Mouse (Mus musculus) E14TG2a.4 (cell line): ENCODE measurements around the gene Lama2.

Experiments used
- H3K27me3 ChIP-seq: 2 replicates; pipeline ENCODE4 v1.6.1; 2014; ENCODE audit warnings: low read length, control low read depth; ENCODE audit not compliant: insufficient read depth
- H3K36me3 ChIP-seq: 2 replicates; pipeline ENCODE4 v1.6.1; 2014; ENCODE audit warnings: low read length, control low read depth; ENCODE audit not compliant: insufficient read depth
- H3K4me1 ChIP-seq: replicated peaks from 2 replicates; pipeline ENCODE4 v1.6.1; 2014; ENCODE audit warnings: low read depth, low read length, control low read depth
- H3K4me3 ChIP-seq: replicated peaks from 2 replicates; pipeline ENCODE4 v1.5.1; 2014; ENCODE audit warnings: mild to moderate bottlenecking, low read length
- H3K9me3 ChIP-seq: 2 replicates; pipeline ENCODE4 v1.6.1; 2014; ENCODE audit warnings: low read length, control low read depth
- CTCF ChIP-seq: conservative IDR thresholded peaks from 2 replicates; pipeline ENCODE4 v1.5.1; 2014; ENCODE audit warnings: low read length
- NANOG ChIP-seq: IDR thresholded peaks from 2 replicates; pipeline ENCODE4 v1.6.1; 2014; ENCODE audit warnings: borderline replicate concordance, low read length, mixed read lengths
- POU5F1 ChIP-seq: IDR thresholded peaks from 2 replicates; pipeline ENCODE4 v1.6.1; 2014; ENCODE audit warnings: low read length, borderline replicate concordance

Lama2 gene

DNA sequence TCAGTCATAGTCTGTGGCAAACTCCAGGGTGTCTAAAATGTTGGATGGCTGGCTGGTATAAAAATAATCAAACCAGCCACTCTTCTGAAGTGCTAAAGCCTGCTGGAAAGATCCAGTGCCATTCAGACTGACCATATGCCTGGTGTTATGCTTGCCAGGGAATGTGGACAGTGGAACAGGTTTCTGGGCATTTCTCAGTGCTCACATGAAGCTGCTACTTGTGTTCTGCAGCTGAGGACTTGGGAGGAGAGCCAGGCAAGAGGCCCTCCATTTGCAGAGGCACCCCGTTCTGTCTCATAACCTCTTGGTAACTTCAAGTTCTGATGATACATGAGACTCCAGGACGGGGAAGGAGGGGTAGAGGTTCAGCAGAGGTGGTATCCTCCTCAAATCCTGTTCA is 492.1 kb downstream of the Lama2 start:
- Histone ChIP-seq H3K4me3 (no peak overlapping the region), H3K4me1 (no peaks in the 10 kb centered on the region)
- TF ChIP-seq NANOG (no peak), CTCF (no peak), POU5F1 (no peak)

DNA sequence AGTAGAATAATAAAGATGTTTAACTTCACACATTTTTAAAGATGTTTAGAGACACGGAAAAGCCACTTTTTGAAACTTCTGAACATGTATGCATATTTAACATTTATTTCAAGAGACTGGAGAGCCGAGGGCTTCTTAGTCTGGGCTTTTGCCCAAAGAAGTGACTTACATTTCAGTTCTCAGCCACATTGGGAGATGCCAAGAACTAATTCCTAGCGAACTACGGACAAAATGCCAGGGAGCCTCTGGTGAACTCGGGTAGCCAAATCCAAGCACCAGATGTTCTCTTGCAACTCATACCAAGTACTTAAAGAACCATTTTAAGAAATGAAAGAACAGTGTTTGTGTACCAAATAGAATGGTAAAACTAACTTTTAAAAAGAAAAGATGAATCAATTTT is 495.8 kb downstream of the Lama2 start:
- TF ChIP-seq NANOG (no peak), POU5F1 (no peak), CTCF (no peak)
- no peaks in the 10 kb centered on the region for H3K27me3 ChIP-seq
- H3K4me1 ChIP-seq: no peaks in the 10 kb centered on the region
- no peaks in the 10 kb centered on the region for H3K9me3 ChIP-seq
- H3K4me3 ChIP-seq: no peak overlapping the region
- H3K36me3 ChIP-seq: no peaks in the 10 kb centered on the region

More for the DNA sequence above, 492.1 kb downstream of the Lama2 start:
- H3K36me3 ChIP-seq: no peaks in the 10 kb centered on the region
- H3K27me3 ChIP-seq: no peaks in the 10 kb centered on the region
- H3K9me3 ChIP-seq: no peaks in the 10 kb centered on the region

DNA sequence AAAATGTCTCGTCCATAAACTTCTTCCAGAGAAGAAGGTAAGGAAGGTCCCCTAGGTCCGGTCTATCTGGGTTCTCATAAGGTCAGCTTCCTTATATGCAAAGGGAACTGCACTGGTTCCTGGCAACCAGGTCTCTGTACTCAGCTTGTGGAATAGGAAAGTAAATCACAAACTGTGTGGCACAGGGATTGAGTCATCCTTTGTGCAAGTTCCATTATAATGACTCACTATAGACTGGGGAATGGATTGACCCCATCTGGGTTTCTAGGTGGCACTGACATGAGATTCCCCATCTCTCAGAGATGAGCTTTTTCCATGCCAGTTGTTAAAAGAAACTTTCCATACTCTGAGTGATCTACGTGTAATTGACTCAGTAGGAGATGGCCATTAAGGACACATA is 501.7 kb downstream of the Lama2 start:
- H3K9me3 ChIP-seq: no peaks in the 10 kb centered on the region
- TF ChIP-seq CTCF (no peak), NANOG (no peak), POU5F1 (no peak)
- H3K27me3 ChIP-seq: no peaks in the 10 kb centered on the region
- H3K4me3 ChIP-seq: no peak overlapping the region
- no peaks in the 10 kb centered on the region for H3K36me3 ChIP-seq
- no peaks in the 10 kb centered on the region for H3K4me1 ChIP-seq

DNA sequence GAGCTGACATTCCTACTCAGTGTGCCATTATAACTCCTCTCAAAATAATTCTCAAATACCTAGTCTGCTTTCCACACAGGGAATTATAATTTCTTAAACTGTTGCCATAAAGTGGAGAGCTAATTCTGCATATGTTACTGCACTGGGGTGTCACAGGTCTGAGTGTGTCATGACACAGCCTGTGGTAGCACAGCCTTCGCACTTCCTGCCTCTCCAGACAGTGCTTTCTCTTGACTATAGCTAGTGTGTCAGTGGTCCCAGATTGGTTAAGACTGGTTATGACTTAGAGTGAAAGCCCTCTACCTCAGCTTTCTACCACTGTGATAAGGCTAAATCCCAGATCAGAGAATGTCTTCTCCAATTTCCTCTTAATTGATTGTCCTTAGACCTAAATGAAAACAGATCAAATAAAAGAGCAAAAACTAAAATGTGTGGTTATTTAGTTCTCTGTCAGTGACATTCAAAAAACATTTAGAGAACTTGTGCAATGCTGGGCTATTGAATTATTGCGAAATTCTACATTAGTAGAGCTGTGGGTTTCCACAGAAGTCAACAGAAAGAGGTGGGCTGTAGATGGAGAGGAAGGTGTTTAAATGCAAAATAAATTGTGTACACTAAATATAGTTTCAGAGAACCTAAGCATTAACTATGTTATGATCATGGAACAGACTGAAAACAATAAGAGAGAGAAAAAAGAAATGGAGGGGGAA is 502.5 kb downstream of the Lama2 start:
- no peaks in the 10 kb centered on the region for H3K9me3 ChIP-seq
- TF ChIP-seq CTCF: no peak
- H3K36me3 ChIP-seq: no peaks in the 10 kb centered on the region
- no peaks in the 10 kb centered on the region for H3K27me3 ChIP-seq
- no peaks in the 10 kb centered on the region for H3K4me1 ChIP-seq
- H3K4me3 ChIP-seq: no peak overlapping the region

DNA sequence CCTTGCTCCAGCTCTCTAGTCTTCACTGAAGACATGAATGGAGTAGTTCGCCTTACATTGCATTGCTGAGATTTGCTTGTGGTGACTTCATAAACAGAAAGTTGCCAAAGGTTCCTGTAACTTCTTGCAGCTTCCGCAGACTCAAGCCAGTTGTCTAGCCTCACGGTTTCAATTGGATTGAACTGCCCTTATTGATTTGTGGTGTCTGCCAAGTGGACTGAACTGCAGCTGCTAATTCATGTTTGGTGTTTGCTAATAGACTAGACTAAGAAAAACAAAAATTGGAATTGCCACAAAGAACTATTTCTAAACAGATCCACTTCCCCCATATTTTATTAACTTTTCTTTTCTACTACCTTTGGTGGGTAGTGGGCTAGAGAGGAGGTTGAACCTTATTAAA is 505.4 kb downstream of the Lama2 start:
- Histone ChIP-seq H3K9me3 (no peaks in the 10 kb centered on the region), H3K4me3 (no peak overlapping the region), H3K27me3 (no peaks in the 10 kb centered on the region), H3K36me3 (no peaks in the 10 kb centered on the region), H3K4me1 (no peaks in the 10 kb centered on the region)
- TF ChIP-seq POU5F1: no peak
- TF ChIP-seq CTCF: no peak
- no peak for TF ChIP-seq NANOG

DNA sequence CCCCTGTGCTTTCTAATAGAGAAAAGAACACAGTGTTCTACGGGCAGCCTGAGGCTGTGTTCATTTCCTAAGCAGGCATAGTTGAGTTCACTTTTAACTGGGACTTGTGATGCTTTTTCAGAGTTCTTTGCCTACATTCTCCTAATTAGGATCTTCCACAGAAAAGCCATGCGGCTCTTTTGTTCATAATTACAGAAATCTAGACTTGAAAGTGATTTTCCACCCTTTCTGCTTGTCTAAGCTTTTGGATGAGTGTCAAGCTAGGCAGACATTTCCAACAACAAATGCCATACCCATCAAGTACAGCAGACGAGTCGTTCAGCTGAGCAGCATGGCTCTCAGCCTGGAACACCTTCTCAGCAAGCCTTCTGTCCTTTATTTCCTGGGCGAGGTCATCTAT is 515.7 kb downstream of the Lama2 start:
- Histone ChIP-seq H3K36me3 (no peaks in the 10 kb centered on the region), H3K27me3 (no peaks in the 10 kb centered on the region), H3K4me3 (no peak overlapping the region), H3K4me1 (no peaks in the 10 kb centered on the region), H3K9me3 (no peaks in the 10 kb centered on the region)
- no peak for TF ChIP-seq POU5F1
- no peak for TF ChIP-seq NANOG
- TF ChIP-seq CTCF: no peak

DNA sequence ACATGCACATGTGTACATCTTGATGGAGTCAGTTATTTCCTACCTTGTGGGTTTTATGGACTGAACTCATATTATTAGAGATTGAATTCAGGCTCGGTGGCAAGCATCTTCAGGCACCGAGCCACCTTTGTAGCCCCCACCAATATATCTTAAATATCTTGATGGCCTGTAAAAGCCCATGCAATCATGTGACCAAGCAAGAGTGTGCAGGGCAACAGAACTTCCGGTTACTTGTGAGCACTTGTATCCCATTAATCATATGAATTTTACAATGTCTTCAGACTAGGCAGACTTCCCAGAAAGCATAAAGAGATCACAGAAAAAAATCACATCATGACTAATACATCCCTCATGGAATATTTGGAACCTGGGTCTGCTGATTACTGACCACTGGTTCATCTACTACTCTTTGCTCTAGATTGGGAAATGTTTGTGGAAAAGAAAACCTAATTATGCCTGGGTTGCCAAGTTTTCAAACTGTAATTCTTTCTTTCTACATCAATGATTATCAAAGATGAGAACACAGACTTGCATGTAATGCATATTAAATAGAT is 517.7 kb downstream of the Lama2 start:
- no peaks in the 10 kb centered on the region for H3K36me3 ChIP-seq
- H3K27me3 ChIP-seq: no peaks in the 10 kb centered on the region
- TF ChIP-seq CTCF: no peak
- no peak for TF ChIP-seq NANOG
- TF ChIP-seq POU5F1: no peak
- H3K4me3 ChIP-seq: no peak overlapping the region
- H3K9me3 ChIP-seq: no peaks in the 10 kb centered on the region
- H3K4me1 ChIP-seq: no peaks in the 10 kb centered on the region

DNA sequence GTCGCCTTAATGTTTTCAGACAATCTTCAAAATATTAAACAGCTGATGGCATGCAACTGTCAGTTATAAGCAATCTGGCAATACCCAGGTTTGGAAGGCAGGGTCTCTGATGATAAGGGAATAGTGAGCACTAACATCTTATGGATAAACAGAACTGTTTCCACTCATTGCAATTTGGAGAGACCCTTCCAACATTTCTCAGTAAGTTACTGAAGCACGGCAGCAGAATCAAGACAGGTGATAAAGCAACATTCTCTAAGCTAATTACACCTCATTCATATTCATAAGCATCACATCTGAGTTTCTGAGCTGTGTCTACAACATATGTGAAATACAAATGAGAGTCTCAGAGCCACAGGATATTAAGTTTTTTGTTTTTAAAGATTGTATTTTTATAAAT is 542.4 kb downstream of the Lama2 start:
- no peaks in the 10 kb centered on the region for H3K9me3 ChIP-seq
- H3K4me1 ChIP-seq: no peaks in the 10 kb centered on the region
- H3K4me3 ChIP-seq: no peak overlapping the region
- no peaks in the 10 kb centered on the region for H3K27me3 ChIP-seq
- H3K36me3 ChIP-seq: no peaks in the 10 kb centered on the region
- no peak for TF ChIP-seq CTCF
- TF ChIP-seq POU5F1: no peak
- TF ChIP-seq NANOG: no peak
